Mouse (Mus musculus): ENCODE measurements around the gene Samd14. TPM values are rescaled to one million over a fixed set of nuclear protein-coding genes. Genes with fewer than 3 reads are reported as not detected.
"Not testable (repeated sequence)": the region's sequence is repeated elsewhere in the genome, so short reads cannot be mapped to it uniquely, and the experiment has no call there.

Samd14 gene
- 13.4 and 14.0 TPM in 2 replicates for polyA plus RNA-seq (2015; fragmentation: Nextera tagmentation; extraction: Ambion mirVana)

DNA sequence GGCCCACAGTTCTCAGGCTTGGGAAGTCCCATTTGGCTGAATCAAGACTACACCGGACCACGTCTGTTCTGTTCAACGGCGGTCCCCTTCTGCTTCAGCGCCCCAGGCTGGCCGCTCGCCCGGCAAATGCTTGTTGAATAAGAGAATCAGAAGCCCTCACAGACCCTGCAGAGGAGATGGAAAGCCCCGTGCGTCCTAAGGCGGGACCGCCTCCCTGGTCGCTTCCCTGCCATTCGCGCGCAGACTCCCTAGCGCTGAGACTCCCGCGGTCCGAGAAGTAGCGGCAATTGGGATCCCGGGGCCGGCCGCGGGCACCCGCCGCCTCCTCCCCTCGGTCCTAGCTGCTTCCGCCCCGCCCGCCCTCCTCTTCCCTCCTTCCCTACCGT is at the start of gene Samd14:
TSS of gene Samd14 (plus strand) at position 251 of the 386 bp plus-strand sequence.
- H3K27ac ChIP-seq (ENCODE audit: low read length), result peak within 1 kb of the TSS; percentile 94
- peak; percentile 66 for ATAC-seq (ENCODE audit: low read depth)
- H3K4me2 ChIP-seq (ENCODE audit: low read depth, low read length), result peak within 1 kb of the TSS; percentile 92
- no peaks in the 10 kb centered on the region for H3K27me3 ChIP-seq (ENCODE audit: control insufficient read depth, insufficient read depth, low read depth, low read length)
- WGBS, result under 1% methylated on average over 29 of the region's 32 CpGs
- H3K4me3 ChIP-seq (ENCODE audit: low read length), result peak within 1 kb of the TSS; percentile 73
- peaks cover 33% of the 10 kb centered on the region for H3K4me1 ChIP-seq (replicated peaks; ENCODE audit: control insufficient read depth, insufficient read depth, low read length)
- H3K9ac ChIP-seq (ENCODE audit: low read length), result peak within 1 kb of the TSS; percentile 82
- no peaks in the 10 kb centered on the region for H3K9me3 ChIP-seq (ENCODE audit: control insufficient read depth, low read length)
- peaks cover 3% of the 10 kb centered on the region for H3K36me3 ChIP-seq (ENCODE audit: control insufficient read depth, insufficient read depth, low read length)

GRCm38 (mm10) chr11:94962534-94963101 is 47.1 kb upstream of the Samd14 start:
- no peak overlapping the region for H3K9ac ChIP-seq (ENCODE audit: low read length)
- H3K4me1 ChIP-seq (replicated peaks; ENCODE audit: control insufficient read depth, insufficient read depth, low read length), result peaks cover 16% of the 10 kb centered on the region
- peak; percentile 19; the same call in 1 of the 2 replicates for ATAC-seq (ENCODE audit: low read depth)
- no peaks in the 10 kb centered on the region for H3K27me3 ChIP-seq (ENCODE audit: control insufficient read depth, insufficient read depth, low read depth, low read length)
- no peaks in the 10 kb centered on the region for H3K36me3 ChIP-seq (ENCODE audit: control insufficient read depth, insufficient read depth, low read length)
- no peak overlapping the region for H3K4me2 ChIP-seq (ENCODE audit: low read depth, low read length)
- no peaks in the 10 kb centered on the region for H3K9me3 ChIP-seq (ENCODE audit: control insufficient read depth, low read length)
- H3K4me3 ChIP-seq (ENCODE audit: low read length), result no peak overlapping the region
- 57% methylated on average over 5 of the region's 5 CpGs for WGBS
- no peak overlapping the region for H3K27ac ChIP-seq (ENCODE audit: low read length)

GRCm38 (mm10) chr11:94967419-94967818 is 42.3 kb upstream of the Samd14 start, which contains the start of gene Hils1:
TSS of gene Hils1 (plus strand) at chr11:94967593.
- H3K4me3 ChIP-seq (ENCODE audit: low read length), result no peak within 1 kb of the TSS
- 39% methylated on average over 4 of the region's 4 CpGs for WGBS
- no peaks in the 10 kb centered on the region for H3K36me3 ChIP-seq (ENCODE audit: control insufficient read depth, insufficient read depth, low read length)
- no peak for ATAC-seq (ENCODE audit: low read depth)
- 0 out of 2 replicates have a peak, but pooled peaks cover 3% of the 10 kb centered on the region for H3K4me1 ChIP-seq (replicated peaks; ENCODE audit: control insufficient read depth, insufficient read depth, low read length)
- H3K27me3 ChIP-seq (ENCODE audit: control insufficient read depth, insufficient read depth, low read depth, low read length), result no peaks in the 10 kb centered on the region
- H3K9me3 ChIP-seq (ENCODE audit: control insufficient read depth, low read length), result no peaks in the 10 kb centered on the region
- H3K4me2 ChIP-seq (ENCODE audit: low read depth, low read length), result no peak within 1 kb of the TSS
- no peak within 1 kb of the TSS for H3K9ac ChIP-seq (ENCODE audit: low read length)
- no peak within 1 kb of the TSS for H3K27ac ChIP-seq (ENCODE audit: low read length)

GRCm38 (mm10) chr11:94968187-94968586 is 41.5 kb upstream of the Samd14 start:
- WGBS, result 73% methylated on average over 7 of the region's 7 CpGs
- H3K9me3 ChIP-seq (ENCODE audit: control insufficient read depth, low read length), result no peaks in the 10 kb centered on the region
- H3K4me2 ChIP-seq (ENCODE audit: low read depth, low read length), result no peak overlapping the region
- H3K9ac ChIP-seq (ENCODE audit: low read length), result no peak overlapping the region
- no peak for ATAC-seq (ENCODE audit: low read depth)
- H3K36me3 ChIP-seq (ENCODE audit: control insufficient read depth, insufficient read depth, low read length), result no peaks in the 10 kb centered on the region
- no peak overlapping the region for H3K4me3 ChIP-seq (ENCODE audit: low read length)
- no peaks in the 10 kb centered on the region for H3K27me3 ChIP-seq (ENCODE audit: control insufficient read depth, insufficient read depth, low read depth, low read length)
- no peaks in the 10 kb centered on the region for H3K4me1 ChIP-seq (replicated peaks; ENCODE audit: control insufficient read depth, insufficient read depth, low read length)
- no peak overlapping the region for H3K27ac ChIP-seq (ENCODE audit: low read length)

GRCm38 (mm10) chr11:94969709-94970108 is 40.0 kb upstream of the Samd14 start:
- not testable (repeated sequence) for H3K9ac ChIP-seq (ENCODE audit: low read length); H3K36me3 ChIP-seq (ENCODE audit: control insufficient read depth, insufficient read depth, low read length); H3K4me3 ChIP-seq (ENCODE audit: low read length); ATAC-seq (ENCODE audit: low read depth); H3K4me2 ChIP-seq (ENCODE audit: low read depth, low read length); H3K9me3 ChIP-seq (ENCODE audit: control insufficient read depth, low read length); H3K27me3 ChIP-seq (ENCODE audit: control insufficient read depth, insufficient read depth, low read depth, low read length); H3K4me1 ChIP-seq (replicated peaks; ENCODE audit: control insufficient read depth, insufficient read depth, low read length); H3K27ac ChIP-seq (ENCODE audit: low read length)
- WGBS, result 92% methylated on average over 4 of the region's 4 CpGs

GRCm38 (mm10) chr11:94970210-94970943 is 39.3 kb upstream of the Samd14 start:
- no peak overlapping the region for H3K4me3 ChIP-seq (ENCODE audit: low read length)
- no peaks in the 10 kb centered on the region for H3K9me3 ChIP-seq (ENCODE audit: control insufficient read depth, low read length)
- H3K9ac ChIP-seq (ENCODE audit: low read length), result no peak overlapping the region
- no peak overlapping the region for H3K4me2 ChIP-seq (ENCODE audit: low read depth, low read length)
- H3K27me3 ChIP-seq (ENCODE audit: control insufficient read depth, insufficient read depth, low read depth, low read length), result no peaks in the 10 kb centered on the region
- peak; percentile 77; the same call in 1 of the 2 replicates for ATAC-seq (ENCODE audit: low read depth)
- no peaks in the 10 kb centered on the region for H3K4me1 ChIP-seq (replicated peaks; ENCODE audit: control insufficient read depth, insufficient read depth, low read length)
- no peaks in the 10 kb centered on the region for H3K36me3 ChIP-seq (ENCODE audit: control insufficient read depth, insufficient read depth, low read length)
- WGBS, result 47% methylated on average over 15 of the region's 15 CpGs
- no peak overlapping the region for H3K27ac ChIP-seq (ENCODE audit: low read length)

DNA sequence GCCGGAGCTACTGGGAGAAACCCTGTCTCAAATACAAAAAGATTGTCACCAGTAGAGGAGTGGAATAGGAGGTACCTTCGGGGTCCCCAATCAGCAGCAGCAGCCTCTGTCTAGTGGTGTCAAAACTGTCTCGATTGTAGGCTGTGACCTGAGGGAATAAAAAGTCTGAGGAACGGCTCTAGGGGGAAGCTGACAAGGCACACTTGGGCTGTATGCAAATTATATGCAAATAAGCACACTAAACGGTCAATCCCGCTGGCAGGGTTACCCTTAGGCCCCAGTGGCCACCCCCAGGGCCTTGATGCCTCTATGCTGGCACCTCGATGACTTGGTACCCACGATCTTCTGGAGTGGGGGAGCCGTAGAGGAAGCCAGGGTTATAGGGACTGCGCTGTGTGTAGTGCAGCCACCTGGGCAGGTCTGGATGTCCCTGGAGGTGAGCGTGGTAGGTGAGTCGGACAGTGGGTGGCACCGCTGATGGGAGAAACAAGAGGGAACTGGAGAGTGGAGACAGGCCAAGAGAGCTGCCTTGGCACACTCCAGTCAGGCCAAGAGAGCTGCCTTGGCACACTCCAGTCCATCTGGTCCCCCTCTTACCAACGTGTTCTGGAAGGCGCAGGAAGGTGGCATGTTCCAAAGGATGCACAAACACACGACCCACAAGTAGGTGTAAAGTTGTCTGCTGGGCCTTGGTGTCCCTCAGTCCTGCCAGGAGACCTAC is 37.6 kb upstream of the Samd14 start:
- H3K9ac ChIP-seq (ENCODE audit: low read length), result no peak overlapping the region
- H3K4me3 ChIP-seq (ENCODE audit: low read length), result no peak overlapping the region
- H3K4me1 ChIP-seq (replicated peaks; ENCODE audit: control insufficient read depth, insufficient read depth, low read length), result no peaks in the 10 kb centered on the region
- WGBS, result 59% methylated on average over 16 of the region's 16 CpGs
- no peaks in the 10 kb centered on the region for H3K27me3 ChIP-seq (ENCODE audit: control insufficient read depth, insufficient read depth, low read depth, low read length)
- no peaks in the 10 kb centered on the region for H3K9me3 ChIP-seq (ENCODE audit: control insufficient read depth, low read length)
- H3K27ac ChIP-seq (ENCODE audit: low read length), result no peak overlapping the region
- H3K36me3 ChIP-seq (ENCODE audit: control insufficient read depth, insufficient read depth, low read length), result no peaks in the 10 kb centered on the region
- no peak overlapping the region for H3K4me2 ChIP-seq (ENCODE audit: low read depth, low read length)
- ATAC-seq (ENCODE audit: low read depth), result no peak

- H3K4me3 ChIP-seq (ENCODE audit: low read length), result no peak overlapping the region
- H3K4me2 ChIP-seq (ENCODE audit: low read depth, low read length), result no peak overlapping the region
- no peaks in the 10 kb centered on the region for H3K4me1 ChIP-seq (replicated peaks; ENCODE audit: control insufficient read depth, insufficient read depth, low read length)
- no peak overlapping the region for H3K9ac ChIP-seq (ENCODE audit: low read length)
- no peak overlapping the region for H3K27ac ChIP-seq (ENCODE audit: low read length)
- H3K9me3 ChIP-seq (ENCODE audit: control insufficient read depth, low read length), result no peaks in the 10 kb centered on the region
- no peak for ATAC-seq (ENCODE audit: low read depth)
- no peaks in the 10 kb centered on the region for H3K36me3 ChIP-seq (ENCODE audit: control insufficient read depth, insufficient read depth, low read length)
- H3K27me3 ChIP-seq (ENCODE audit: control insufficient read depth, insufficient read depth, low read depth, low read length), result no peaks in the 10 kb centered on the region
- WGBS, result 55% methylated on average over 5 of the region's 5 CpGs
Observed at GRCm38 (mm10) chr11:94972887-94973286, 36.8 kb upstream of the Samd14 start.

DNA sequence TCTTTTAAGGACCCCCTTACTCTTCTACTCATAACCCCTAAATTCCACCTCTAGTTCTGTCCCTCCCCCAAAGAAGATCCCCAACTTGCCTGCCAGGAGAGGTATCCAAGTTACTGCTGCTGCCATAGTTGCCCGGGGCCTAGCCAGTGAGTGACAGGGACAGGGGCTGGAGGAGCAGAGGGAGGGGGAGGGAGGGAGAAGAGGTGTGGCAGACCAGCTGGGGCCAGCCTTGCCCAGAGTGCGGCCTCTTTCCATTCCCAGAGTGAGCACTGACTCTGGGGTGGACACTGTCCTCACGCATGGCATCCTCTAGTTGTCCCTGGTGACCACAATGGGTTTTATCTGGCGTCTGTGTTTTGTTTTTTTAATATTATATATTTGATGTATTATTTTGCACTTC is 36.4 kb upstream of the Samd14 start:
- H3K9me3 ChIP-seq (ENCODE audit: control insufficient read depth, low read length), result no peaks in the 10 kb centered on the region
- no peaks in the 10 kb centered on the region for H3K36me3 ChIP-seq (ENCODE audit: control insufficient read depth, insufficient read depth, low read length)
- no peak overlapping the region for H3K4me3 ChIP-seq (ENCODE audit: low read length)
- no peaks in the 10 kb centered on the region for H3K27me3 ChIP-seq (ENCODE audit: control insufficient read depth, insufficient read depth, low read depth, low read length)
- WGBS, result 47% methylated on average over 4 of the region's 4 CpGs
- H3K4me1 ChIP-seq (replicated peaks; ENCODE audit: control insufficient read depth, insufficient read depth, low read length), result no peaks in the 10 kb centered on the region
- H3K4me2 ChIP-seq (ENCODE audit: low read depth, low read length), result no peak overlapping the region
- no peak for ATAC-seq (ENCODE audit: low read depth)
- H3K27ac ChIP-seq (ENCODE audit: low read length), result no peak overlapping the region
- no peak overlapping the region for H3K9ac ChIP-seq (ENCODE audit: low read length)

Measured in lung, embryonic 16.5 days (tissue).